Mouse (Mus musculus) midbrain, embryonic 13.5 days (tissue): ENCODE measurements around the gene Serpina1b. TPM values are rescaled to one million over a fixed set of nuclear protein-coding genes. Genes with fewer than 3 reads are reported as not detected.
"Not testable (repeated sequence)": the region's sequence is repeated elsewhere in the genome, so short reads cannot be mapped to it uniquely, and the experiment has no call there.

Experiments used
- ATAC-seq: fragments of 200-750 bp; cut with Nextera tagmentation; 2 replicates; pipeline ENCODE4 v1.8.0; 2017; ENCODE audit warnings: mild to moderate bottlenecking, moderate TSS enrichment, moderate library complexity
- H3K27ac ChIP-seq: fragments of 300-500 bp; sonication (generic); 2 replicates; pipeline ENCODE4 v1.5.1; 2015; ENCODE audit warnings: inconsistent platforms, mild to moderate bottlenecking, moderate library complexity
- H3K27me3 ChIP-seq: fragments of 300-500 bp; sonication (generic); 2 replicates; pipeline ENCODE4 v1.6.1; 2015; ENCODE audit warnings: mild to moderate bottlenecking, inconsistent platforms
- H3K36me3 ChIP-seq: fragments of 300-500 bp; sonication (generic); 2 replicates; pipeline ENCODE4 v1.6.1; 2015; ENCODE audit warnings: mild to moderate bottlenecking, inconsistent platforms
- H3K4me1 ChIP-seq: fragments of 300-500 bp; sonication (generic); replicated peaks from 2 replicates; pipeline ENCODE4 v1.6.1; 2015; ENCODE audit warnings: inconsistent platforms
- H3K4me2 ChIP-seq: fragments of 300-500 bp; sonication (generic); replicated peaks from 2 replicates; pipeline ENCODE4 v1.6.1; 2015; ENCODE audit warnings: moderate library complexity, mild to moderate bottlenecking, inconsistent platforms
- H3K4me3 ChIP-seq: fragments of 300-500 bp; sonication (generic); replicated peaks from 2 replicates; pipeline ENCODE4 v1.5.1; 2015; ENCODE audit warnings: mild to moderate bottlenecking, inconsistent platforms
- H3K9ac ChIP-seq: fragments of 300-500 bp; sonication (generic); replicated peaks from 2 replicates; pipeline ENCODE4 v1.6.1; 2015; ENCODE audit warnings: mild to moderate bottlenecking, inconsistent platforms
- H3K9me3 ChIP-seq: fragments of 300-500 bp; sonication (generic); 2 replicates; pipeline ENCODE4 v1.6.1; 2016; ENCODE audit warnings: mild to moderate bottlenecking, inconsistent platforms
- WGBS: fragments of 180-500 bp; shearing (Covaris S2); methylation state at CpG from one replicate; pipeline ENCODE4 v1.1.7; 2015; 5-methylcytosine and 5-hydroxymethylcytosine counted together
- polyA plus RNA-seq: library from polyadenylated mRNA; unstranded; fragments of >200 nt; fragmentation: Nextera tagmentation; extraction: Ambion mirVana; gene quantifications from 2 replicates; pipeline ENCODE4 v1.2.1, GENCODE M21; 2015

Serpina1b gene
- polyA plus RNA-seq, 1 experiment from 2014 or later = 1.1 TPM

DNA sequence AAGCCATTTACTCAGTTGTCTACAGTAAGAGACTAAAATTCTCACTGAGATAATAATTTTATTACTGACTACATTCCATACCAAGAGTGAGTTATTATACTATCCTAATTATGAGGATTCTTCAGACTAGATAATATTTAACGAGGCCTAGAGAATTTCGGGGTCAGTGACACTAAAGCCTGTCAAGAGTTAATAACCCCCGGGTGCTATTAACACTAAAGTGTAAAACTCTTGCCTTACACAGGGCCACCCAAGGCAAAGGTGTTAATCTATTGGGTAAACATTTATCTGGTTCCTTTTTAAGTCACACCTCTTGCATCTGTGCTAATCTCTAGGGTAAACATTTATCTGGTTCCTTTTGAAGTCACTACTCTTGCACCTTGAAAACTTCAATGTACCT lies 69.9 kb downstream of the Serpina1b start:
- not testable (repeated sequence) for H3K36me3 ChIP-seq, H3K27me3 ChIP-seq, H3K4me2 ChIP-seq, ATAC-seq, H3K9ac ChIP-seq, H3K4me1 ChIP-seq, H3K9me3 ChIP-seq, H3K4me3 ChIP-seq, H3K27ac ChIP-seq
- 90% methylated on average over 3 of the region's 3 CpGs for WGBS

DNA sequence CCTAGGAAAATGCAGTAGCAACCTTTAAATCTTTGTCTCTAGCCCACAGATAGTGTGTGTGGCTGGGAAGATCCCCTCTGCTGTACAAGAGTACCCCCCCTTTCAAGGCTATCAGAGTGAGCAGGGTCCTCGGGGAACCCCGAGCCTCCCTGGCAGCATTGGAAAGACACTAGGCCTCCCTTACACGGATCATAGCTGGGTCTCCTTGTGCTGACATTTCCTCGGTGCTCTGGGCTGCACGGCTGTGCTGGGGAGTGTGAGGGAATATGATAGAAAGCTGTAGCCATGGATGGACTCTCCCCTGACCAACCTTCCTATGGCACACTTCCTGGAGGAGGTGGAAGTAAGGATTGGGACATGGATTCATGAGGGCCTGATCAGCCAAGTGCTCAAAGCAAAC lies 84.2 kb downstream of the Serpina1b start:
- not testable (repeated sequence) for ATAC-seq, H3K4me2 ChIP-seq, H3K27me3 ChIP-seq, H3K4me1 ChIP-seq, H3K27ac ChIP-seq, H3K9me3 ChIP-seq, H3K36me3 ChIP-seq, H3K4me3 ChIP-seq, H3K9ac ChIP-seq
- 86% methylated on average over 5 of the region's 5 CpGs for WGBS

DNA sequence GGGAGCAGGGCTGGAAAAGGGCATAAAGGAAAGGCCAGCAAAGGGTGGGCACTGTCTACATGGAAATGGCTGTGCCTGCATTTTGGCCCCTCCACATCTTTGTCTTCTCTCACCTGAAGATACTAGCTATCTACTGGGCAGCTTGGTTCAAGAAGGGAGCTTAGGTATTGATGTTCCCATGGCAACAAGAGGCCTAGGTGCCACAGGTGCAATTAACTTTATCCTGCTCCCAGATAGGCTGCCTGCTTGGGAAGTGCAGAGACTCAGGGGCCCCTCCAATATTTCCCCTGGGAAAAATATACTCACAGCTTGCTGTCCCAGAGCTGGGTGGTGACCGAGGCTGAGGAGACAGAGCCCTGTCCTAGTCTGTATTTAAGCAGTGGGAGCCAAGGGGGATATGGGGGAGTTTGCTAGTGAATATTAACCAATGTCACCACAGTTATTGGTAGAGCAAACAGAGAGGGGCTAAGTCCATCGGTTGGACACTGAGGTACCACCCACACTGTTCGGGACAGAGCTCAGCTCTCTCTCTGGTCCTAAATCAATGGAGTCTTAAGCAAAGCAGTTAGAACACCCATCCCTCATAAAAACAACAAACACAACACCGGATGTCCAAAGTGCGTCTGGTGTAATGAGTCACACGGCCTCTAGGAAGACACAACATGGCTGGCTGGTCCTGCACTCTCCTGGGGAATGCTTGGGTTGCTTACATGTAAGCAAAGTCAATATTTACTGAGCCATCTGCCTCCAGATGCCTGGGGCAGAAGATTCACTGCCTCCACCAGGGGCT lies 92.2 kb downstream of the Serpina1b start:
- not testable (repeated sequence) for H3K4me2 ChIP-seq, H3K27me3 ChIP-seq, H3K27ac ChIP-seq, ATAC-seq, H3K4me1 ChIP-seq, H3K4me3 ChIP-seq, H3K9me3 ChIP-seq, H3K9ac ChIP-seq, H3K36me3 ChIP-seq
- 93% methylated on average over 6 of the region's 6 CpGs for WGBS

DNA sequence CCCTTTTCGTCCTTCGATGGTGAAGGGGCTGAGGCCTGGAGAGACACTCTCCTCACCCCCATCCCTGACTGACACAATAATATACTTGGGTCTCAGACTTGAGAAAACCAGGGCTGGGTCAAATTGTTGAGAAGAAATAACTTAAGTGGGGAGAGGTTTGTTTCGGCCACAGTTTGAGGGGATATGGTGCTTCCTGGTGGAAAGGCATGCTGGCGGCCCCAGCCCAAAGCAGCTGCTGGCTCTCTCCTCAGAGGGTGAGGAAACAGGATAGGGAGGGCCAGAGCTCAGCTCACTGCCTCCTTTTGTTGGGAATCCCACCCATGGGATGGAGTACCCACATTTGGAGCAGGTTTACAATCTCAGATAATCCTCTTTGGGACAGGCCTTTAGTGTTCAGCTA lies 94.6 kb downstream of the Serpina1b start:
- not testable (repeated sequence) for H3K36me3 ChIP-seq, H3K4me1 ChIP-seq, H3K27me3 ChIP-seq, ATAC-seq, H3K9ac ChIP-seq, H3K4me3 ChIP-seq, H3K9me3 ChIP-seq, H3K27ac ChIP-seq, H3K4me2 ChIP-seq
- 89% methylated on average over 4 of the region's 4 CpGs for WGBS

DNA sequence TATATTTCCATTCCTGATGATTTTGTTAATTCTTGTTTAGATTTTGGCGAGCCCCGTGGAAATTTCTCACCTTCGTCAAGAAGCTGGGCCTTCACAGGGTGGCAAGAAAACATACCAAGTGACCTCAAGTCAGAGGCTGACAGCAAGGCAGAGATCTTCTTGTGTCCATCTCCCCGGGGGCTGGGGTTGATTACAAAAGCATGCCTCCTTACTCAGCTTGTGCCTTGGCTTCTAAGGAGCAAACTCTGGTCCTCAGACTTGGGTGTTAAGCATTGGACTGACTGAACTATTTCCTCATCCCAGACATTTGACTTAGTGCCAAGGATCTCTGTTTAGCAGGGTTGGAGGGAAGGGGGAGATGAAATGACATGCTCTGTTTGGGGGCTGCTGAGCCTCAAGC lies 95.1 kb downstream of the Serpina1b start:
- not testable (repeated sequence) for ATAC-seq, H3K4me2 ChIP-seq, H3K27me3 ChIP-seq, H3K9ac ChIP-seq, H3K36me3 ChIP-seq, H3K4me3 ChIP-seq, H3K9me3 ChIP-seq, H3K4me1 ChIP-seq, H3K27ac ChIP-seq
- 92% methylated on average over 4 of the region's 4 CpGs for WGBS

DNA sequence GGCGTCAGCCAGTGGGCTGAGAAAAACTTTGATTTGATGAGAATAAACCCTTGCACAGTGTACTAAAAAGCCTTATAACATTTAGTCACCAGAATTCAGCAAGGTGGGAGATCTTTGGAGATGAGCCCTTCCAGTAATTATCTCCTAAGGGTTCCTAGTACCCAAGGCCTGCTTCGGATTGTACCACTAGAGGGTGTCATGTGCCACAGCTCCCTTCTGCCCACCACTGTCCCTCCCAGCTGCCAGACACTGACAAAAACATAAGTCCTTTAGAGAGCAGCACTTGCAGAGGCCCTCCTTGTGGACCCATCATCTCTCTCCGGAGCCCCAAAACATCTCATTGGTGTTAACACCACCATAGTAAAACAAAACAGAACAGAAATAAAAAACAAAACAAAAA lies 118.6 kb downstream of the Serpina1b start:
- no peak for ATAC-seq
- 76% methylated on average over 3 of the region's 3 CpGs for WGBS
- H3K4me3 ChIP-seq = no peak overlapping the region
- H3K9ac ChIP-seq = no peak overlapping the region
- no peaks in the 10 kb centered on the region for H3K9me3 ChIP-seq
- H3K4me1 ChIP-seq = no peaks in the 10 kb centered on the region
- no peak overlapping the region for H3K27ac ChIP-seq
- no peak overlapping the region for H3K4me2 ChIP-seq
- no peaks in the 10 kb centered on the region for H3K36me3 ChIP-seq
- no peaks in the 10 kb centered on the region for H3K27me3 ChIP-seq

DNA sequence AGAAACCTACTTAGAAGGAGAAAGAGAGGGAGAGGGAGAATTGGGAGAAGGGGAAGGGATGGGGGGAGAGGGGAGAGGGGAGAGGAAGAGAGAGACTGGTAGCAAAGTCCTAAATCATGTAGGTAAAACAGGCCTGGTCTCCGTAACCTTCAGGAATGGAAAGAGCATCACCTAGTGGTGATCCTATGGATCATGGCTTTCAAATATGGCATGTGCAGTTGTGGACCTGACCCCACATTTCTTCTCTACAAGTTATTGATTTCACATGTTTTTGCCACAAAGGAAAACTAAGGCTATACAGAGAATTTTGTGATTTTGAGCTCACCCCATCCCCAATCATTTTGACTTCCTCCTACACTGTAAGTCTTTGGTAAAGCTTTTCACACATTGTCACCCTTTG lies 119.8 kb downstream of the Serpina1b start:
- ATAC-seq = no peak
- WGBS = 75% methylated on average over 1 of the region's 1 CpGs
- no peaks in the 10 kb centered on the region for H3K4me1 ChIP-seq
- no peak overlapping the region for H3K4me2 ChIP-seq
- H3K4me3 ChIP-seq = no peak overlapping the region
- H3K27me3 ChIP-seq = no peaks in the 10 kb centered on the region
- H3K9me3 ChIP-seq = no peaks in the 10 kb centered on the region
- no peak overlapping the region for H3K27ac ChIP-seq
- no peak overlapping the region for H3K9ac ChIP-seq
- no peaks in the 10 kb centered on the region for H3K36me3 ChIP-seq

DNA sequence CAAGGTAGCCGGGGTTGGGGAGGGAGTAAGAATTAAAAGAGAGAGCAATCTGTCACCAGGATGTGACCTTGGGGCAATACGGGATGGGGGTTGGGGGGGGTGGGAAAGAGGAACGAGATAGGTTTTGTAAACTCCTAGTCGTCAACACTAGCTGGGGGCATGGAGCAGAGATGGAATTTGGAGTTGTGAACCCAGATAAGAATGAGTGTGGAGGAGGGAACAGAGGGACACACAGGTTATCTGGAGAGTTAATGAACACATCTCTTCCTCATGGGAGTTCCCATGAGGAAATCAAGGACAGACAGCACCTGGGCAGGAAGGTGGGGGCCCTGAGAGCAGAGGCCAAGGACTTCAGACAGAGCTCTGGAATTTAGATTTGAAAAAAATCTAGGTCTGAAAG lies 124.1 kb downstream of the Serpina1b start:
- Histone ChIP-seq H3K9ac (no peak overlapping the region), H3K27ac (no peak overlapping the region), H3K36me3 (no peaks in the 10 kb centered on the region), H3K4me3 (no peak overlapping the region), H3K4me2 (no peak overlapping the region), H3K9me3 (no peaks in the 10 kb centered on the region), H3K4me1 (no peaks in the 10 kb centered on the region), H3K27me3 (no peaks in the 10 kb centered on the region)
- no peak for ATAC-seq
- 87% methylated on average over 4 of the region's 4 CpGs for WGBS

DNA sequence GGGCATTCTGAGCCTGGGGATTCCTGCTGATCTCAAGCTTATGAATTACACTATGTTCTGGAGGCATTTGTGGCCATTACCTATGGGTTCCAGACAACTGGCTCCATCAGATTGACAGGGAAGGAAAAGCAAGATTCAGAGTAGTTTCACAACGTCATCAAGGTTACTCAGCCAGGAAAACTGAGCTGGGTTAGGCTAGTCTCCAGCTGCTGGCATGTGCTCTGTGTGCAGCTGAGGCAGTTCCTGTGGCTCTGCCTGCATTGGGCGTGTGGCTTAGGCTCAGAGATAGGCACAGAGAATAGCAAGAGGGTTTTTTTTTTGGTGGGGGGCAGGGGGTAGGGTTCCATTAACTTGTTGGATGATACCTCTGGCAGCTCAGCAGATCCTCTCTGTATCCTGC lies 124.6 kb downstream of the Serpina1b start:
- no peak overlapping the region for H3K9ac ChIP-seq
- no peak overlapping the region for H3K4me2 ChIP-seq
- H3K27ac ChIP-seq = no peak overlapping the region
- no peaks in the 10 kb centered on the region for H3K27me3 ChIP-seq
- H3K4me3 ChIP-seq = no peak overlapping the region
- no peaks in the 10 kb centered on the region for H3K4me1 ChIP-seq
- 72% methylated on average over 2 of the region's 2 CpGs for WGBS
- no peaks in the 10 kb centered on the region for H3K9me3 ChIP-seq
- no peaks in the 10 kb centered on the region for H3K36me3 ChIP-seq
- ATAC-seq = no peak

DNA sequence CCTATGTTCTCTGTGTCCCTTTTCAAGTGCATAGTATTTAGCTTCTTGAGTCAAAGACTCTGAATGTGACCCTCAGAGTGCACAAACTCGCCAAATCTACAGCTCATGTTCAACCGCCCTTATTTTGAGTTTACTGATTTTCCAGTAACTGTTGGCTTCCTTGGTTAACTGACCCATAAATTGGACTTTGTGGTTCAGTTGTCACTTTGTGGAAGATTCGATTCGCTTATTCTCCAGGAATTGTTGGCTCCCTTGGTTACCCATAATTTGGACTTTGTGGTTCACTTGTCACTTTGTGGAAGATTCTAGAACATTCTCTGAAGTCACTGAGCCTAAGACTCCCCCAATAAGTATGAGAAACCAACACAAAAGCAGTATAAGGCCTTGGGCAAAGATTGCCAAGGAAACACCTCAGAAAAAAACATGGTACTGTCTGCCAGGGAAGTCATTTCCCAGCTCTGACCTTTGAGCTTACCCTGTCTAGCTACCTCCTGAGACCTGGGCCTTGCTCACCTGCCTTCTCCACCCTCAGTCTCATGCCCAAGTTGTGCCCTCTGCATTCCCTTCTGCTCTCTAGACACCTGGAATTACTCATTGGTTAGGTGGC lies 129.9 kb downstream of the Serpina1b start:
- Histone ChIP-seq H3K9me3 (no peaks in the 10 kb centered on the region), H3K9ac (no peak overlapping the region), H3K27ac (no peak overlapping the region), H3K27me3 (no peaks in the 10 kb centered on the region), H3K4me2 (no peak overlapping the region), H3K36me3 (no peaks in the 10 kb centered on the region), H3K4me1 (no peaks in the 10 kb centered on the region), H3K4me3 (no peak overlapping the region)
- ATAC-seq = no peak
- 82% methylated on average over 4 of the region's 4 CpGs for WGBS

DNA sequence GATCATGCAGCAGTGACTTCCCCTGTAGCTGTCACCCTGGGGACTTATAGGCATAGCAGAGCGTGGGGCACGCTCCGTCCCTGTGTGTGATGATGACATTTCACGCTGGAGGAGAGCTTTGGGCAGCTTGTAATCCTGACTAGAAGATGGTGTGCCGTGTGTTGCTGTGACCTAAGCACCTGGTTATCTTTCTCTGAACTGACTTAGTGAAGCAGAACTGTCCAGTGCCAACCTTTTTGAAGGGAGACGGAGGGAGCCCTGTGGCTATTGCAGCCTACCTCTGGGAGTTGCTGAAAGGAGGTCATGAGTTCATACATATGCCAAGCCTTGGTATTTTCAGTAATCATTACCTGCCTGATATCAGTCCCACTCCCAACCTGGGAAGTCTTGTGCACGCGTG lies 134.7 kb downstream of the Serpina1b start, which contains the start of gene Serpina1f:
Gene Serpina1f, minus strand, starts transcription at position 101 of the 400 bp plus-strand sequence.
- H3K27ac ChIP-seq = no peak within 1 kb of the TSS
- no peak within 1 kb of the TSS for H3K9ac ChIP-seq
- no peak within 1 kb of the TSS for H3K4me2 ChIP-seq
- ATAC-seq = no peak
- no peak within 1 kb of the TSS for H3K4me3 ChIP-seq
- no peaks in the 10 kb centered on the region for H3K4me1 ChIP-seq
- H3K9me3 ChIP-seq = no peaks in the 10 kb centered on the region
- no peaks in the 10 kb centered on the region for H3K36me3 ChIP-seq
- no peaks in the 10 kb centered on the region for H3K27me3 ChIP-seq
- 91% methylated on average over 8 of the region's 8 CpGs for WGBS

DNA sequence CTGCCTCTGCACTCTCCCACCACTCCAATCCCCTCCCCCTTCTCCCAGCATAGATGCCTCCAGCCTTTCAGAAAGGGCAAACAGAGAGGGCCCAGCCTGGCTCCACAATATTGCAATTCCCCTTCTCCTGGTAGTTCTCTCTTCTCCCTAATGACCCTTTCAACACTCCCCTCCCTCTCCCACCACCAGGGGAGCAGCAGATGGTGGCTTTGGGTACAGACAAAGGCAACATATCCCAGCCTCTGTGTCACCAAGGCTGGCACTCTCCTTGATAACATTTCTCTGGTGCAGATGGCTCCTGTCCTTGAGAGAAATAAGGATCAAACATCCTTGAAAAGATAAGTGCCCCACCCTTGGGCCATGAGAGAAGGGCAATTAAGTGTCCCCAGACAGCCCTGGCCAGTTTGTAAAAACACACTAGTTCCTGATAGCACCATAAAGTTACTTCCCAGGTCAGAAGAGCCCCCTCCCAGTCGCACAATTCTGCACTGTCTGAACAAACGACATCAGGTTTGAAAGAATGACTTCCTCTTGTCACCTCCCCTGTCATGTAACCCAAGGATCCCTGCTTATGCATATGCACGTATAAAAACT lies 141.9 kb downstream of the Serpina1b start:
- H3K4me3 ChIP-seq = no peak overlapping the region
- H3K4me2 ChIP-seq = no peak overlapping the region
- H3K9ac ChIP-seq = no peak overlapping the region
- H3K9me3 ChIP-seq = no peaks in the 10 kb centered on the region
- no peak; the same call in 1 of the 2 replicates for ATAC-seq
- 0 out of 2 replicates have a peak, but pooled peaks cover 3% of the 10 kb centered on the region for H3K4me1 ChIP-seq
- H3K36me3 ChIP-seq = no peaks in the 10 kb centered on the region
- no peaks in the 10 kb centered on the region for H3K27me3 ChIP-seq
- no peak overlapping the region for H3K27ac ChIP-seq
- WGBS = 73% methylated on average over 3 of the region's 3 CpGs
